Mouse (Mus musculus): ENCODE results near the gene Ccdc34.

The Ccdc34 gene

DNA sequence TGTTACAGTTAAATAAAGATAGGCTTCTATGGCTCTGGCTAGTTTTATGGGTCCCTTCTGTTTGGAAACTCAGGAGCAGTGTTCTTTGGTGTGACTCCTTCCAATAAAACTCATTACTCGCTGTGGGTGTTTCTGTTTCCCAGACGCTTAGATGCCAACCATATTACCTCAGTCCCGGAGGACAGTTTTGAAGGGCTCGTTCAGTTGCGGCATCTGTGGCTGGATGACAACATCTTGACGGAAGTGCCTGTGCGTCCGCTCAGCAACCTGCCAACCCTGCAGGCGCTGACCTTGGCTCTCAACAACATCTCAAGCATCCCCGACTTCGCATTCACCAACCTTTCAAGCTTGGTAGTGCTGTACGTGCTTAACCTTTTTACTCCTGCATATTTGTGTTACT is 21.2 kb upstream of the Ccdc34 start:
- DNase-seq, result no peak

DNA sequence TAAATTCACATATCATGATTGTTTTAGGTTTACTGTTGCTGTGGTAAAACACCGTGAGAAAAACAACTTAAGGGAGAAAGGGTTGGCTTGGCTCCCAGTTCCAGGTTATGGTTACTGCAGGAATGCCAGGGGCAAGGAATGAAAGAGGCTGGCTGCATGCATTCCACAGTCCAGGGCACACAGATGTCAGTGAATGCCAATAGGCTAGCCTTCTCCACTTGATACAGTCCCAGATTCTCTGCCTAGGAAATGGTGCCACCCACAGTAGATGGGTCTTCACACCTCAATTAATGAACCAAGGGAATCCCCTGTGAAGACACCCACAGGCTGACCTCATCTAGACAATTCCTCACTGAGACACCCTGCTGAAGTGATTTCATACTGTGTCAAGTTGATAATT is 12.9 kb upstream of the Ccdc34 start:
- DNase-seq, result peak; percentile 52 to 61

DNA sequence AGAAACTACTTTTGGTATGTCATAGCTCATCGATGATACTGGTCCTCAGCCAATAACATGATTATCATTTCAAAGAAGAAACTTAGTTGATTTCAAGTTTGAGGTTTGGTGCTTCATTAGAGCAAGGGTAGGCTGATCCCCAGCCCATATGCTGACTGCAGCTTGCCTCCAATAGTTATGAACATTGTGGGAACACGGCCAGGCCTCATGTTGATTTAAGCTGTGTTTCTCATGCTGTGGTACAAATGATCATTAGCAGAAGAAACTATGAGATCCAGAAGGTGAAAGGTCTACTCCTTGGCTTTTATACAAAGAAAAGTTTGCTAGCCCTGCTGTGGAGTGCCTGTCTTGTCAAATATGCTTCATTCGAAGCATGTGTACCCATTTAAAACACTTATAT is 12.5 kb upstream of the Ccdc34 start:
- no peak for DNase-seq

DNA sequence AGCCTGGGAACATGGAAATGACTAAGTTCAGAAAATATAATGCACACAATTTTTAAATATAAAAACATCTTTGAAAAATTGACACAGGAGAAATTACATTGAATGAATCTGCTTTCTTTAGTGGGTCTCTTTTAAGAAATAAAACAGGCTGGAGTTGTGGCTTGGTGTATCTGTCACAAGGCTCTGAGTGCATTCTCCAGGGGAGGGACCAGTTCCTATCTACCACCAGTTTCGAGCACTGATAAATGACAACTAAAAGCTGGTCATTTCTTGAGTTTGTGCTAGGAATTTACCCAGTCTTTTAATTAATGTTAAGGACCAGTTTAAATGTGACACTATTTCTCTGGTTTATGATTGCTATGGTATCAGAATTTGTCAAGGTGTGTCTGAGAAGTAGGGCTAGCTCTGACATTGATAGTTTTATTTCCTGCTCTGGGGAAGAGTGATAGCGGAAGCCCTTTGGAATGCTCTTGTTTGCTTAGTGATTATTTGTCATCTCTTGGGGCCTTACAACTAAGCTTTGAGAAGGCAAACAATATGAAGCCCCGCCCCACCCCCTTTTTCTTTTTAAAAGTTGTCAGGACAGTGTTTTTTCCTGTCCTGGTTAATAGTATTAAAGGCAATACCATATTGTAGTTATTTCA is 11.9 kb upstream of the Ccdc34 start:
- no peak for DNase-seq

DNA sequence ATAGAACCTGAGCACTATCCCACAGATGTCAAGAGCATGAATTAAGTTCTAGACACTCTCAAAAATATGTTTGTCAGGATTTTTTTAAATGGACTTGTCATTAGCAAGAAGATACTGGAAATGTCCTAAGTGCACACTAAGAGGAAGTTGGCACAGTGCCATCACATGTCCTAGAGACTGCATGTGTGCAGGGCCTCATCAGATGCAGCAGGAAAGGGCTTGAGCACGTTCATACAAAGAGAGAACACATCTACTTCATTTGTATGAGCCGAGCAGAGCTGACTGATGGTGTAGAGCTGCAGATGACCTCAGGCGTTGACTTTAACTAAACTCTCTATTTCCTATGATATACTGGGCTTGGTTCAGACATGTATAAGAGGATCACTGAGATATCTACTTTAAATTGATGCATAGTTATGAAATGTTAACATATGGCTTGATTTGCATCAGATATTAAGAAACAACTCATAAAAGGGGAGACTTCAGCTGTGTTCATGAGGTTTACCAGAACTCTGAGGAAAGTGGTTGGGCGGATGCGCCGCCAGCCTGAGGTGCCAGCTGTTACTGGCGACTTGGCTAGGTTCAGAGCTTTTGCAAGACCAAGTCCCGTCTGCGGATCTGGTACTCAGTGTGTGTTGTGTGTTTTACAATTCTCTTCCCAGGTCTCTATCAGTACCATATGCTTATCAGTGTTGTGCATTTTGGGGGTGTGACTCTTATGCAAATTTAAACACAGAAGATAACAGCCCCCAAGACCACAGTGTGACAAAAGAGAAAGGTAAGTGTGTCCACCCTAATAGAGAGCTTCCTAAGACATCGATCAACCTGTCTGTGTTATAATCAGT is 10.0 kb upstream of the Ccdc34 start:
- DNase-seq, result no peak

DNA sequence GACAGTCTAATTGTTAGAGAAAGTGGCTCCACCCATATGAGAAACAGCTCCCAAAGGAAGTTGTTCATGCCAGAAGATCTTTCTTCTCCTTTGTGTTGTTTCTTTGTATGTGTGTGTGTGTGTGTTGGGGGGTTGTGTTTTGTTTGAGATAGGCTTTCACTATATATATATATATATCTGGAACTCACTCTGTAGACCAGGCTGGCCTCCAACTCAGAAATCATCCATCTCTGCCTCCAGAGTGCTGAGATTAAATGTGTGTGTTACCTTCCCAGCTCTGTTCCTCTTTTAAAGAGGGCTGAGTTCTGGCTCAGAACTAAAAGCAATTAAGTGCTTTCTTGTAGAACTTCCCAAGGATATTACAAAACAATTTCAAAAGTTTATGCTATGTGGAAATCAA is 8.2 kb upstream of the Ccdc34 start:
- DNase-seq, result no peak

DNA sequence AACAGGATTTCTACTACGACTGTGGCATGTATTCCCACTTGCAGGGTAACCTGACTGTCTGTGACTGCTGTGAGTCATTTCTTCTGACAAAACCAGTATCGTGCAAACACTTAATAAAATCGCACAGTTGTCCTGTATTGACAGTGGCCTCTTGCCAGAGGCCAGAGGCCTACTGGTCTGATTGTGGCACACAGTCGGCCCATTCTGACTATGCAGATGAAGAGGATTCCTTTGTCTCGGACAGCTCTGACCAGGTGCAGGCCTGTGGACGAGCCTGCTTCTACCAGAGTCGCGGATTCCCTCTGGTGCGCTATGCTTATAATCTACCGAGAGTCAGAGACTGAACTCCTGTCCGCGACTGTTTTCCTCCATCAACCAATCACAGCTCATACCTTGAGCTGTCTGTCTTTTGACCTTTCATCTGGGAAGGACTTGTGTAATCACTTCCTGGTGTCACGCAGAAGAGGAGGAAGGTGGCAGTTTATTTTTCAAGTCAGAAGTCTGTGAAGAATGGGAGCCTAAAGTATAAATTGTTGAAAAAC is 5.4 kb upstream of the Ccdc34 start:
- no peak for DNase-seq

DNA sequence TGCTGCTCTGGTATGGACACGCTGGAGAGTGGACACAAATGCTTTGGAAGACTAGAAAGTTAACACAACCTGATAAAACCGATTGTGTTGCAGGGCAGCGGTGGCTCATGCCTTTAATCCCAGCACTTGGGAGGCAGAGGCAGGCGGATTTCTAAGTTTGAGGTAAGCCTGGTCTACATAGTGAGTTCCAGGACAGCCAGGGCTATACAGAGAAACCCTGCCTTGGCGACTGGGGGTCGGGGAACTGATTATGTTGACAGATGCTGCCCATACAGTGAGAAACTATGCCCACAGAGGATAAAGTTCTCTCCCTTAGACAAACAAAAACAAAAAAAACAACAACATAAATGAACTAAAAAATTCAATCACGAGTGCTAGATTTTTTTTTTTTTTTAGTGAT is 530 bp upstream of the Ccdc34 start:
- no peak for DNase-seq

DNA sequence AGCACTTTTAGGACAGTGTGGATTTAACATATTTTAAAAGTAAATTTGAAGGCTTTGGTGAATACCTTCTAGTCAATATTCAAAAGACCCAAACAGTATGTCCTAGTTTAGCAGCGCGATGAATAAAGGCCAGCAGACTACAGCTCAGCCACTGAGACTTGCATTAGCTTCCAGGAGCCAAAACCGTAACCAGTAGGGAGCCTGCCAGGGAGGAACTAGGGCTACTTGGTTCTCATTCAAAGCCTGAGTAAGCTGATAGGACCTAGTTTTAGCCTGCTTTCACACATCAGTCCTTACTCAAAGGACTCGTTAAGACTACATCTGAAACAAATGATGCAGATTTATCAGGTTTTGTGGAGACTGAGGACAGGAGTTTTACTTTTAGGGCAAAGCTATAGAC is 2.0 kb downstream of the Ccdc34 start:
- DNase-seq, result no peak

DNA sequence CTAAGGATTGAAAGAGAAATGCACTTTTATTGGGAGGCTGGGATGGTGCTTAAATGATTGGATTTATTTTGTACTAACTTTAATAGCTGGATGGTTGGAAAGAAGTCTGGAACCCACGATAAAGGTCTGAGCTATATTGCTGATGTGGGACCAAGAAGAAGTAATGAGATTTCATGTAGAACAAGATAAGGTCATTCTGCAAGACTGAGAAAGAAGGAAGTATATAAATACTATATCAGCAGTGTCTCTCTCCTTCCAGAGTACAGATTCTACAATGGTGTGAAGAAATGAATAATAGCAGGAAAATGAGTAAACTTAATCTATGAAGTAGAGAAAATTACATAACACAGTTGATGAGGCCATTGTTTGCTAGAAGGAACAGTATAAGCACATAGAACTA is 2.8 kb downstream of the Ccdc34 start:
- DNase-seq, result no peak

DNA sequence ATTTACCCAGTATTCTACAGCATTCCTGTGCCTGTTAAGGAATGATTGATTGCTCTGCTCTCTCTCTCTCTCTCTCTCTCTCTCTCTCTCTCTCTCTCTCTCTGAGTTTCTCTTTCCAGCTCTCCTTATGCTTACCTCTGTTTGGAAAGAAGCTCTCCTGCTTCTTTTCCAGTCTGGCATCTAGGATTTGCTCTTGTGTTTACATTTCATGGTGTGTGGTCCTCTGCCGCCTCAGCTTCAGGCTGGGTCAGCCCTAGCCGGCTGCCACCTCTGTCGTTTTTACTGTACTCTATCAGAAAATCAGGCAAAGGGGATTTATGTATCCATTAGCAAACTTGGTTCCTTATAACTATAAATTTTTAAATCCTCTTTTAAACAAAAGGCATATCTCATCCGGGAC is 18.6 kb downstream of the Ccdc34 start:
- DNase-seq, result no peak

DNA sequence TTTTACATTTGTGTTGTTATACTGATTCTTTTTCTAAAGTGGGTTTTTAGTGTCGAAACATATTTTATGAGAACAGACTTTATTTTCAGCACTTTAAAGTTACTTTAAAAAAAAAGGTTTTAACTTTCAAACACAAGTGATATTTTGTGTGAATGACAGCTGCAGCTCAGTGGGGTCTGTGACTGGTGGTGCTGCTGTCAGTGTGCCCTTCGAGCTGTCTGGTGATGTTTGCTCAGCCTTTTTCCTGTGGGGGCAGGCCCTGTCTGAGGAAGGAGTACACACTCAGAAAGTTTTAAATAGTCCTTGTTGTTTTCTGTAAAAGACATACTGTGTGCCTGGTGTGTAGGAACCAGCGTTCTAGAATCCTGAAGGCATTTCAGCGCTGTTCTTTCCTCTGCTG is 19.0 kb downstream of the Ccdc34 start:
- no peak for DNase-seq

DNA sequence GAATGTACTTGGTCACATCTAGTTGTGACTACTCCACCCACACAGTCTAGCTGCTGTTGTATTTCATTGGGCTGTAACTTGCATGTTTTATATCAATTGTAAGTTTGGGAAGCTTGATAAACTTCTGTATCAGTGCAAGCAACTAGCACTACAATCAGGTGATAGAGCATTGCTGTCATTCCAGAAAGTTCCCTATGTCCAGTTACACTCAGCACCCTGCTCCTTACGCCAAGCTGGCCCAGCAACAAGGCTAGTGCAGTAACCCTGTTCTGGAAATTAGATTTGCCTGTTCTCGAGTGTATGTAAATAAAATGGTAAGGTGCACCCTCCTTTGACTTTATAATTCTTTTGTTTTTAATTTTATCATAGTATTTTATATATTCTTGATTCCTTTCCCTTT is 19.6 kb downstream of the Ccdc34 start:
- DNase-seq, result no peak

DNA sequence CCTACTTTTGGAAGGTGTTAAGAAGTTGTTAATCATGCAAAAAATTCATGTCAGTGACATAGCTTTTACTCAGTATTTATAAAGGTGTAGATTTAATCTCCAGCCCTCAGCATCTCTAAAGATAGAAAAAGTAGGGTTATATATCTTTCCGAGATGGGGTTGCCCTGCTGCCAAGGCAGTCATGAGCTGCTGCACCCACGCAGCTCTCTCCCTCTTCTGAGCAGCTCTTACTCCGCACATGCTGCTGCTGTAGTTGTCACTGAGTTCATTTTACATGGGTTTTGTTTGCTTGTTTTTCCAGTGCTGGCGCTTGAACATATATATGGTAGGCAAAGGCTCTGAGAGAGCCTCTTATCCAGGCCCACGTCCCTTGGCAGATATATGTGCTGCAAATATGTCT is 20.7 kb downstream of the Ccdc34 start:
- no peak for DNase-seq

DNA sequence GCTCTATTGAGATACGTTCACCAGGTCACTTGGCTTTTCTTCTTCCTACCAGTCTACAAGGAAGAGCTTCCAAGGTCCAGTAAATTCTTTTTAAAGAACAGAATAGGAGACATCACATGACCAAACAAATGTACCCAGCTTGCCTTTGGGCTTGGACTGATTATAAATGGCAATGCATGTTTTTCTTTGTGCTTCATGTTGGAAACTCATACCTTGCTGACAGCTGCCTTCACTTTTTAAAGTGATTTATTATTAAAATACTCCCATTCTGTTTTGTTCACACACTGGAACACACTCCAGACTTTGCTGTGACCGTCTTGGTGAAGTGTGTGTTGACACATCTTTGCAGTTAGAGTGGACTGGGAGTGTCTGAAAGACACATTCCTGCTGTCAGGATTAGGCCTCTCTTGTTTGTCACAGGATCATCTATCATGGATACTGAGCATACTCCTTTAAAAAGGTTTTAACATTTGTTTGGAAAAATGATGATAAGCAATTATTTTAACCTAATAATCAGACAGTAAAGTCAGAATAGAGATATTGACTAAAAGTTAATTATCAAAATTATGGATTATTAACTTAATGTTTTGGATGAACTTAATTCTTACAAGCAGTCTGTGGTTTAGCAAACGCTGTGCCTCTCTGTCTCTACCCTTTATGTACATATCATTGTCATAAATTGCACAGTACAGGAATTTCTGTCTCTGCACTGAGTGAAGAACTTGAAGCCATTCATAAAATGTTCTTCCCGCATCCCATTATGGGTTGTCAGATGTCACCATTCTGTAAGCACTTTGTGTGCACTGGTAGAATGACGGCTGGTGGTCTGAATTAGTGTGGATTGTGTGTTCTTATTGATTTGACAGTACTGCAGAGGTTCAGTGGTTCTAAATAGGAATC is 25.5 kb downstream of the Ccdc34 start:
- DNase-seq, result no peak

DNA sequence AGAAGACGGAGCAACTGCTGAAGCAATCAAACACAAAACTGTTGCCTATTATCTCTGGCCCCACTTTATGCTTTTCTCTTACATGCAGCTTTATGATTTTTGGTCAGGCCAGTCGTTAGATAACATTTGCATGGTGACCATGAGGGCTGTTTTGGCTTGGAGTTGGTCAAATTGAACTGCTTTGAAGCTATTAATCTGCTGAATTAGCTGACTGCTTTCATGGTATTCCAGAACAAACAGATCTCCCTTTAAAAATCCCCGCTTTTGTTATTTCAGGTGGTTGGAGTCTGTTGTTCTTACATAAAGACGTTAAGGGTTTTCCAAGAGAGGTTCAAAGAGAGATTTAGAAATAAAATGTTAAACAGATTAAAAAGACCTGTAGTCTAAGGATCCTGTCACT is 40.8 kb downstream of the Ccdc34 start:
- no peak for DNase-seq

DNA sequence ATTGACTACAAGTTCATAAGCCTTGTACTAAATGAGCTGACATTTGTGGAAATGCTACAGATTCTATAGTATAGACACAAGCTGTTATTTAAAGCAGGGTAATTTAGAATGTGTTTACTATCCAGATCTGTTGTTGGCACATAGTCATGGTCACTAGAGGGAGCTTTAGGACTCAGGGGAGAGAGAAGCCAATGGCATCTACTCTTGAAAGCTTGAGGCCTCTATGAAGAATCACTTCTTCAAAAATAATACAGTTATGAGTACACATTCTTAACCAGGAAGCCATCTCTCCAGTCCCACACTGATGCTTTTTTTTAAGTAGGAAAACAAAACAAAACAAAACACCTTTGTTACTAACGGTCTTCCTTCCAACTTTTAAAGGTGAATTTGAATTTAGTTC is 45.5 kb downstream of the Ccdc34 start:
- DNase-seq, result peak; percentile 7 to 38

DNA sequence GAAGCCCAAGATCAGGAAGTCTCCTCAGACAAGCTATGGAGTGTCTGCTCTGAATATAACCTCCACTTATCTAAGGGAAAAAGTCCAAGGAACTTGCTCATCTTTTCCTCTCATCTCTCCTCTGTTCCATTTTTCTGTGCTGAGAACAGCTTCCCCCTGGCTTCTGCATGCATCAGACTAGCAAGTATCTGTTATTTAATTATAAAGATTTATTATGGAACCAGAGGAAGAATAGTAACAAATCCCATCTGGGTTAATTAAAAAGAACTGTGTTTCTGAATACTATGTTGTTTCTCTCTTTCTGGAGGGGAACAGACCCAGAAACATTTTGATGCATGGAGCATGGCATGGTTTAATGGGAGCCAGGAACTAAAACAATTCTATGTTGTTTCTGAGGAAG is 51.3 kb downstream of the Ccdc34 start:
- no peak for DNase-seq

DNA sequence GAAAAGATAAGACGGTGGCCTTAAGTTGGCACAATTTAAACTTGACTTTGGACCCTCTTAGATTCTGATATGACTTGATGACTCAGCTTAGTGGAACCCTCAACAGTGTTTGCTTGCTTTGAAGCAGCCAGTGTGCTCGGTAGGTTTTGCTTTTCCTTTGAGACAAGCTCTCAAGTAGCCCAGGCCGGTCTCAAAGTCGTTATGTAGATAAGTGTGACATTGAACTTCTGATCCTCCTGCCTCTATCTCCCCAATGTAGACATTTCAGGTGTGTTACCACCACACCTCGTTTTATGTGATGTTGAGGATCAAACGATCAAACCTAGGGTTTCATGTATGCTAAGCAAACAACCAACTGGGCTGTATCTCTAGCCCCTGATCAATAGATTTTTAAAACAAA is 55.4 kb downstream of the Ccdc34 start:
- no peak for DNase-seq

DNA sequence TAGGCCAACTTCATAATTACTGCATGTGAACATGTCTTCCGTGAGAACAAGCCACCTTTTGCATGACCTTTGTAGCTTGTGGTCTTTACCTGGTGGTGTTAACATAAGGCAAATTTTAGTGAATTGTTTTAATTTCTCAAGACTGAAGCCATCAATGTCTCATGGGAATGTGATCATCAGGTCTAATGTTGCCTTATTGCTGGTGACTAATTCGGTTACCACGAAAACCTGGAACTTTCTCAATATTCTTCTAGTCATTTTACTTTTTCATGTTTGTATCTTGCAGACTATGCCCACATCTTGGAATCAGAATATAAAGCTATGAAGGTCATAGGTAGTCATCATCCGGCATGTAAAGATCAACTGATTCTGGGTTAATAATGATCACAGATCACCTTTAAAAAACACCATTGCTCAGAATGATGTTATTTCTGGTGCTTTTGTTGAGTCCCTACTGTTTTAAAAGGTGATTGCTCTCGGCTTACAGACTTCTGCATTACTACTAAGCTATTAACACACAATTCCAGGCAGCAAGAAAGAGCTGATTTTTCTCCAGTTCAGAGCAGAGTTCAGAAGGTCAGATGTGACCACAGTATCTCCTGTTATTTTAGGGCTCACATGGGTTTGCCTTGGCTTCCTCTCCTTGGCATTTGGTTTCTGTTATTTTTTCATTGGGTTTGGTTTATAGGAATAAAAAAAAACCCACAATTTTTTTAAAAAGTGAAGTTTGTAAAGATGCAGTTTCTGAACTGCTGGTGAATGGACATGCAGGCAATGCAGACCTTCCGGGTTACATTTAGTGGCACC is 57.2 kb downstream of the Ccdc34 start:
- no peak for DNase-seq

DNA sequence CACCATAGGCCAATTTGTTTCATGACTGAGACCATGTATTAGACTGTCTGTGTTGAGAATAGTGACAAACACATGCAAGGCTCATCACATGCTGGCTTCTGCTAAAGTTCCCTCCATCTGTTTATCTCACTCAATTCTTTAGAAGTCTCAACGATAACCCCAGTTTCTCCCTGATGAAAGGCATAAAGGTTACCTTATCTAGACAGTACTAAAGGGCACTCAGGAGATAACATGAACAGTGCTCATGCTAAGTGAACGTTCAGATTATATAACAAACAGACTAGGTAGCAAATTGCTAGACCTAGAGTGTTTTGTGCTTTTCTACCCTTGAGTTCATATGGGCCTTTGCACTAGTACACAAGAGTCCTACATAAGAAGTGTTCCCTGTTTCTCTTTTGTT is 59.6 kb downstream of the Ccdc34 start:
- DNase-seq, result no peak

DNA sequence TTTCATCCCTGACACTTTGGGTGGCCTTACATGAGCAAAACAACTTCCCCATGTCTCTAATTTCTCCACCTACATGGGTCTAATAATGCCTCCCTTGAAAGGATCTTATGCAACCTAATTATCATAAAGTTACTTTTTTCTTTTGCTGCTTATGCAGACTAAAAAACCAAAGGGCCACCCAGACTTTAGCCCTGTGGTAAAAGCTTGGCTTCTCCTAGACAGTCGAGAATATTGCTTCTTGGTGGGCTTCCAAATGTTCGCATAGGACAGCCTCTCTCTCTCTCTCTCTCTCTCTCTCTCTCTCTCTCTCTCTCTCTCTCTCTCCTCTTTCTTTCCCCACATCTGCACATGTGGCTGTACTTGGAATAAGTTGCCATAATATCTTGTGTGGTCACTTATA is 60.0 kb downstream of the Ccdc34 start:
- no peak for DNase-seq

DNA sequence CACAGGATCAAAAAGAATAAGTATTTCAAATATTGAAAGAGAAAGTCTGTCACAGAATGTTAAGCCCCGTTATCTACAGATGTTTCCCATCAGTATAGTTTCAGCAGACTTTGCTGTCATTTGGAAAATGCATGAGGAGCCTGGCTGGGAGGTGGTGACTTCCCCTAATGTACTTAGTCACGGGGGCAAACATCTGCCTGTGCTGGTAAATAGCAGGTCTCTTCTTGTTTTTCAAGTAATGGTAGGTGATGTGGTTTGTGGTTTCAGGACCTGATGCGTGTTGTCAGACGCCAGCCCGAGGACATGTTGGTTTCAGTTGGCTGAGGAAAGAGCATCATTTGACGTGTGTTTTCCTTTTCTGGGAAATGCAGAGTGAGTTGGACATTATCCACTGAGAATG is 62.9 kb downstream of the Ccdc34 start:
- DNase-seq, result no peak

Measured in kidney, adult 8-10 months (tissue).